11 mouse cellular contexts compared by ENCODE assay signal in the genomic region with DNA sequence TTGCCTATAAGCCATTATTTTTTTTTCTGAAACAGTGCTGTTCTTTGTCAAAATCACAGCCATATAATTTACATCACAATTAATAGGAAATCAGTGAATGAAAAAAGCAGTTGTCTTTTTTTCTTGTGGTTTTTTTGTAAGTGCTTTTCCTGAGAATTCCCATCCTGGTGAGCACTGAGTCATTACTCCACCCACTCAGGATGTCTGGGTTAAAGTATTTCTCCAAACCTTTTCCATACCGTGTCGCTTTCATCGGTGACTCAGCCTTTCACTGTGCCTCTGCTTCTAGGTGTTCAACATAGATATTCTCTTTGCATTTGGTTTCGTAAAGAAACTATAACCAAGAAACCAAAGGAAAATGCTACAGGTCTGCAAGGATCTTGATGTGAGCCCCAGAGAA.
"Had no signal": no experiment of that assay in that cellular context is flagged by ENCODE, and none has a peak within 500 bp of the region (broad histone marks: within the 10 kb centered on the region; RNA-seq: fewer than 3 reads in every experiment).

No protein-coding gene starts in this region.

- H3K27me3 ChIP-seq: liver, embryonic 15.5 days; midbrain, embryonic 13.5 days; neural tube, embryonic 15.5 days had no signal

- DNase-seq: kidney, adult 8-10 months; kidney, postnatal 25 days; lung, adult 2 months; lung, postnatal 36 days; thymus, adult 18-20 months; thymus, postnatal 25 days had no signal

- H3K4me2 ChIP-seq: liver, embryonic 11.5 days; liver, embryonic 15.5 days; midbrain, embryonic 13.5 days; neural tube, embryonic 15.5 days had no signal

- H3K4me3 ChIP-seq: limb, embryonic 10.5 days; liver, embryonic 15.5 days; midbrain, embryonic 13.5 days; neural tube, embryonic 15.5 days had no signal

- H3K36me3 ChIP-seq: limb, embryonic 10.5 days; liver, embryonic 15.5 days; midbrain, embryonic 13.5 days; neural tube, embryonic 15.5 days had no signal
